Mouse (Mus musculus): ENCODE data around the gene Aplnr.

Gene Aplnr

GRCm38 (mm10) chr2:85136089-85136488 is at the start of gene Aplnr:
Gene Aplnr, plus strand, starts transcription at chr2:85136225.
- no peak for DNase-seq

DNA sequence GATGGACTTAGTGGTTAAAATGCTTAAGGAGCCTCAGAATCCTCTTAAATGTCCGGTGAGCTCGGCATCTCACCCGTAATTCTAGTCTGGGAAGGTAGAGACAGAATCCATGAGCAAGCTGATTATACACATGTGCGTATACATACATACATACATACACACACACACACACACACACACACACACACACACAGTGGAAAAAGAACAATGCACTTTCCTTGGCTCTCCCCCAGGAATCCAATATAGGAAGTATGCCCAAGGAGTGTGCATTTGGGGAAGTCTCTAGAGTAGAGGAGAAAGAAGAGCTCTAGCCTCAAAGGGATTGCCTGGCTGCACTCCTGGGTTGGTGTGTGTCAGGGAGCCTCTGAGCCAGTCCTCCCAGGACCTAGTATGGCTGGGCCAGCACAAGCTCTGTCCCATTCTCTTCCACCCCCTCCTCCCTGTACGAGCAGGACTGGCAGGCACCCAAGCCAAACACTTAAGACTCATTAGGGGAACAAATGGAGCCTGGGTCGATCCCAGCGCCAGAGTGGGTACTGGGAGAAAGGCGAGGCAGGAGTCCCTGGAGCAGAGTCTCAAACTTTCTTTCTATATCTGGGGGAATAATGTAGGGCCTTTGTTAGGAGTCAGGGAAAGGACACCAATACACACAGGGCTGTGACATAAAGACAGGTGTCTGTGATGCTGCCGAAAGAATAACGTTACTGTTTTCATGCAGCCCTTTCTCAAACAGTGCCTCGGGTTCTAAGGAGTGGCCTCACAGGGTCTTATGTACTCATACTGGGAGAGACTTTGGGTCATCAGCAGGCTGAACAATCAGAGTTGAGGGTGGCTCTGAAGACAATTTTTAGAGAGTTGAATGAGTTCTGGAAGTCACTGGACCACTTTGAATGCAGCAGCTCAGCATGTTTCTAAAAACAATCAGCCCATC is 47.0 kb upstream of the Aplnr start:
- no peak for DNase-seq

GRCm38 (mm10) chr2:85091325-85091724 is 44.7 kb upstream of the Aplnr start:
- DNase-seq, result no peak

DNA sequence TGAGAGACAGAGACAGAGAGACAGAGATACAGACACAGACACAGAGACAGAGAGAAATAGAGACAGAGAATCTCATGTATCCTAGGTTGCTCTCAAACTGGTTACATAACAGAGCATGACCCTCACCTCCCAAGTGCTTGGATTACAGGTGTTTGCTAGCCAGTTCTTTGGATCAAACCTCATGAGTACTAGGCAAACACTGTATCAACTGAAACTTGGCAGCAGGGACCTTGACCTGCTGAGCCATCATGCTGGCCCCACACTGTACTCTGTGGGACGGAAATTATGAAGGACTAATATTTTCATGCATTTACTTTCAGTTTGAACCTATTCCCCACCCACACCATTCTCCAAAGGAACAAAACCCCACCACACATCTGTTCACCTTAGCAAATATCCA is 42.6 kb upstream of the Aplnr start:
- DNase-seq, result no peak

DNA sequence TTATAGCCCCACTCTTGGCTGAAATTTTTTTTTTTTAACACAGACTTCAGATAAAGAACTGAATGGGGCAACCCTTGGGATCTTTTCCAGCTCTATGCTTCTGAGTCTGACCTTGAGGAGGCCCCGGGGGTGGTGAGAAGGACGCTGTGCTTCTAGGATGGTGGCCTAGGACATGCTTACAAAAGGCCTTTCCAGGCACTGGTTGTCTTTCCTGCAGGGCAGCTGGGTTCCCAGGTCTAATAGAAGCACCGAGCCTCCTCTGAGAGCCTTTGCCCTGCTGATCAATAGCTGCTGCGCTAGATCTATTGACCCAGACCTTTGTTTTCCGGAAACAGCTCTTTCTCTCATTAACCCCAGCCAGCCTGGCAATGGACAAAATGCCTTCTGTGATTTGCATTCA is 40.1 kb upstream of the Aplnr start:
- DNase-seq, result no peak

GRCm38 (mm10) chr2:85098014-85098413 is 38.0 kb upstream of the Aplnr start:
- no peak for DNase-seq

DNA sequence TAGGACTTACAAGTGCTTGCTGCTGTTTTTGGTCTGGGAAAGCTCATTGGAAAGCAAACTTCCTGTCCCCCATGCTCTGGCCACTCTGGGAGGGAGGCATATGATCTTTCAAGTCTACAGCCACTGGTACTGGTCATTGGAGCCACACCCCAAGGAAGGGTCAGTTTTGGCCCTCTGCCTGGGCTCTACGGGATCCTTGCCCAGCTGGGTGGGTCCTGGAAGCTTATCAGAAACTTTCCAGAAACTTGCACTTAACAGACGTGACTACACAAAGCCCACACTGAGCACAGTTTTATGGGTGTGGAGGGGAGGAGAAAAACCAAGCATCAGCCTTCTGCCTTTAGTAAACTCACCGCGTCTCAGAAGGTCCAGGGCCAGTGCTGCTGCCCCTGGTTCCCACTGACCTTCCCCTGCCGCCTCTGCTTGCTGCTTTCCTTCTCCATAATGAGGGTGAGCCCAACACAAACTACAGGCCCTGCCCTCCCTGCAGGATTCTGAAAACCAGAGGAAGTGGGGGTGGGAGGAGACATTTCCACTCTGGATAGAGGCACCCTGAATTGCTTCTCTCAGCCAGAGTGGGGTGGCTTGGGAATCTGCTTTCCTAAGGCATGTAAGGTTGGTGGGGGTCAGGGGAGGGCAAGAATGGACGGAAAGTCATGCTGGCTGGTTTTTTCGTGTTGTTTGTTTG is 37.1 kb upstream of the Aplnr start:
- DNase-seq, result no peak

DNA sequence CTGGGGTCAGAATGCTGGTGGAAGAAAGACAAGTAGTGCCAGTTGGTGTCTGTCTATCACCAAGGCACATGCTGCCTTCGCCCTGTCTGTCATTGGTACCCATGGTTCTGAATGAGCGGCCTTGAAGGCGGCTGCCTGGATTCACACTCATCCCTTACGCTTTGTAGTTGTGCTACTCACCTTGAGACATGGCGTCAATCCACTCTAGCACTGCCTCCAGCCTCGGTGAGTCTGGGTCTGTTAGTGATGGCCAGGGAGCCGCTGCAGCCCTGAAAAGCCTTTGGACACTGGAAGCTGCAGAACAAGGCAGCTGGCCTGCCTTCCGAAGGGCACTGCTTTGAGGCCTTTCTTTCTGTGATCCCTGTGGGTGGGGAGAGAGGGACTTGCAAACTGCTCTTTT is 32.8 kb upstream of the Aplnr start:
- no peak for DNase-seq

DNA sequence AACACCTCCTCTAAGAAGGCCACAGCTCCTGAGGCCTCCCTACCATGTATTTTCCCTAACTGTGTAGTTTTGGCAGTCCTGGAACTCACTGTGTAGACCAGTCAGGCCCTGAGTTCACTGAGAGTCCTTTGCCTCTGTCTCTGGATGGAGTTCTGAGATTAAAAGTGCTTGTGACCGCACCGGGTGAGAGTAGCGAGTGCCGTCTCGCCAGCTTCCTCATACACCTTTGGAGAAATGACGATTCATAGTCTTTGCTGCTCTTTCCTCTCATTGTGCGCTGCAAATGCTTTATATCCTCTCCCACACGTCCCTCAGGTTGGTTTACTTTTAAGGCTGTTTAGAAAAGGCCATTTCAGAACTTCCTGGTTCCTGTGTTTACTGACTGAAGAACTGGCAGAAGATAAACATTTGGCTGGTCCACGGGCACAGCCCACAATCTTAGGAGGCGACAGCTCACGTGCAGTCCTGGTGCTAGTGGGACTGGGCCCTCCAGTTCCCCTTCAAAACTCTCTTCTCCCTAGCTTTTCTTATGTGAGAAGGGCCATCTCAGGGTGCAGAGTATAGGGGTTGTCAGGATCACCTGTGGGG is 30.5 kb upstream of the Aplnr start:
- DNase-seq, result no peak

- no peak for DNase-seq
These were observed 29.8 kb upstream of the Aplnr start for GRCm38 (mm10) chr2:85106068-85106790.

- no peak for DNase-seq
These were observed 29.1 kb upstream of the Aplnr start for GRCm38 (mm10) chr2:85106941-85107340.

DNA sequence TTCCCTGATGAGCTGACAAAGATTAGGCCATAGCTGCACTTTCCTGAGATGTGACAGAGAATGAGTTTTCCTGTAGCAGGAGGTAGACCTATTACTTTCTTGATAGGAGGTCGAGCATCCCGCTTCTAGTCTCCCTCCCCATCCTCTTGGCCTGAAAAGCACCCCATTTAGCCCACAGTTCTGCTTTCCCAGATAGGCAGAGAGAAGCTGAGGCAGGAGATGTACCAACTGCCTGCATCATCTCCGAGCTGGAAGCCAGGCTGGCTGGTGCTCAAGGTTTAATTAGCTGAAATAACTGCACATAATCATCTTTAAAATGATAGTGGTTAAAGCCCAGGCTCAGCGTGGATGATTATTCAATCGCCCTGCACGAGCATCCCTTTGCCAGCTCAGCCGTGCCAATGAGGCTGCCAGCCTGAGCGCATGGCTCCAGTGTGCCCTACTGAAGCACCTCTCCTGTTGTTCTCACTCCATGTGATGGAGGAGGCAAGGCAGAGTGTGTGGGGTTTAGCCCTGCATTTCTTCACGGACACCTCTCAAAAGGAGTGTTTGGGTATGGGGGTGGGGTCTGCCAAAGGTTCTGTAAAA is 25.6 kb upstream of the Aplnr start:
- no peak for DNase-seq

DNA sequence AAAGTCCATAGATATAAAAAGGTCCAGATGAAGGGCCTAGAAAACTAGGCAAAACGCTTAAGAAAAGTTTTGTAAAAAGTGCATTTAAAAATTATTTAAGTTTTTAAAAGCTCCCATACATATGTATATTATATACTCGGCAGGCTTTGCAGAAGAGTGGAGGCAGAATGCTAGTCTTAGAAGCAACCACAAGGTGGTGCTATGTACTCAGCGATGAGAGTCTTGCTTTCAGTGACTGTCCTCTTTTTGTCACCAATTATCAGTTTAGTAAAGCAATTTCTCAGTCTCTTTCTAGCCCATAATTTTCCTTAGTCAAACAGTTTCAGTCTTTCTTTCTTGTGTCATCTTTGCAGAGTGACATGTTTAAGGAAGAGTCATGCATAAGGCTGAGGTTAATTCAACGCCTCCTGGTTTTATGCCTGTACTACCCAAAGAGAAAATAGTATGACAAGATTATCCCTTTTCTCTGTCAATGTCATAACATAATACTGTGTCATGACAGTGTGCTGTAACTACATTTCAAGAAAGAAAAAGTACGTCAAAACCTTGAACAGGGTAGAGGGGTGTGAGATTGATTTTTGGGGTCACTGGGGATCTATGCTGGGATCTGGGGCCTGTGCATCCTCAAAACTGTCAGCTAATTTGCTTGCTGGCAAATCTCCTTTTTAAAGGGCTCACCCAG is 12.7 kb upstream of the Aplnr start:
- peak; percentile 23 for DNase-seq

DNA sequence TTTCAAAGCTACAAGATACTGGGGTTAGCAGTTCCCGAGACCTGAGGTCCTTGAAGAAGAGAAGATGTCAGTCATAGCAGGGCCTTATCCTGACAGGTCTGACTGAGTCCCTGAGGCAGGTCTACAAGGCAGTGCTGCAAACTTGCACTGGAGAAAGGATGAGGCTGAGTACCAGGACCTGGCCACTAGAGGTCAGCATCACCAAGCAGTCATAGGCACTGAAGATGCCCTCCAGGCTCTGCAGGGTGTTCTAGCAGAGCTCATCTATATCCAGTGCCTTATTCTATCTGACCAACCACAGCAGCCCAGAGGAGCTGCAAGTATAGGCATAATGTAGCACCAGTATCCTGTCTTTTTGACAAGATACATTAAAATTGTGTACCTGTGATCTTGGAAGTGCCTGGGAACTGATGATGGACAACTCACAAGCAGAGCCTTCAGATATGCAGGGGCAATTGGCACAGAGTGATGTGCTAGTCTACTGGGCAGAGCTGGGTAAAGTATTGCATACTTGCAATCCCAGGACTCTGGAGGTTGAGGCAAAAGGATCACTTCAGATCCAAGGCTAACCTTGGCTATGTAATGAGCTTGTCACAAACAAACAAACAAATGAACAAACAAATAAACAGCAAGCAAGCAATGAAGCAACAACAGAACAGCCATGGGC is 12.0 kb upstream of the Aplnr start:
- peak; percentile 42 for DNase-seq

DNA sequence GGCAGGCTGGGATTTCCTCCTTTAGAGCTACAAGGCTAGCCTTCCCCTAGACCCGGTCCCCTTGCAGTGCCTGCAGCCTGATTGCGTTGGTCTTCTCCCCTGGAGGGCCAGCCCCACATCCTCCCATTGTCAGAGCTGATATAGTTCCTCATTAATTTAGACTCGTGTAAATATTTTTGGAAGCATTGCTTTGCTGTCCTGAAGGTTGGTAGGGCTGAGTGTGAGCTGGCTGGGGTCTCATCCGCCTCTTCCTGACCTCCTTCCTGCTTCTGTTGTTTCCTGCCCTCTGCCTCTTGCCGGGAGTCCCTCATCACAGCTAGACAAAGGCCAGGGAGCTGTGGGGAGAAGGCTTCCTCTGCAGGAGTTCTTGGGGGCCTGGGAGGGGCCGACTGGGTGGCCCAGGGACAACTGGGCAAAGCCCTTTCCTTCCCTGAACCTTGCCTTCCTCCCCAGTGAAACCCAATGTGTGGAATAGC is 6.5 kb upstream of the Aplnr start:
- no peak for DNase-seq

- DNase-seq, result no peak
These were observed 4.8 kb upstream of the Aplnr start for GRCm38 (mm10) chr2:85131226-85131625.

DNA sequence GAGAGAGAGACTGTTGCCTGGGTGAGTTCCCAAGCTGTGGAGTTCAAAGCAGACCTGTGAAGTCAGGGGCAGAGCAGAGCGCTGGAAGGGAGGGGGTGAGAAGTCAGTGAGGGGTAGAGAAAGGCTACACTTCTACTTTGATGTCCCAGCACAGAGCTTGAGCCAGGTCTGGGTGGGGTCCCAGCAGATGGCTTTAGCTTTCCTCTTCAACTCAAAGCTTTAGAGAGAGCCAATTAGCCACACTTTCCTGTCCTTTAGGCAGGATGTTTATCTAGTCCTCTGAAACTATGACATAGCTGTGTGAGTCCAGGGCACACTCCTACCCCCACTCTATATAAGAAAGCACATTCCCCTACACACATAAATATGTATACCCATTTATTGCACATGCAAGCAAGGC is 4.3 kb upstream of the Aplnr start:
- DNase-seq, result no peak

- no peak for DNase-seq
These were observed 3.8 kb upstream of the Aplnr start for GRCm38 (mm10) chr2:85132204-85132603.

GRCm38 (mm10) chr2:85135099-85135498 is 926 bp upstream of the Aplnr start:
- DNase-seq, result no peak

DNA sequence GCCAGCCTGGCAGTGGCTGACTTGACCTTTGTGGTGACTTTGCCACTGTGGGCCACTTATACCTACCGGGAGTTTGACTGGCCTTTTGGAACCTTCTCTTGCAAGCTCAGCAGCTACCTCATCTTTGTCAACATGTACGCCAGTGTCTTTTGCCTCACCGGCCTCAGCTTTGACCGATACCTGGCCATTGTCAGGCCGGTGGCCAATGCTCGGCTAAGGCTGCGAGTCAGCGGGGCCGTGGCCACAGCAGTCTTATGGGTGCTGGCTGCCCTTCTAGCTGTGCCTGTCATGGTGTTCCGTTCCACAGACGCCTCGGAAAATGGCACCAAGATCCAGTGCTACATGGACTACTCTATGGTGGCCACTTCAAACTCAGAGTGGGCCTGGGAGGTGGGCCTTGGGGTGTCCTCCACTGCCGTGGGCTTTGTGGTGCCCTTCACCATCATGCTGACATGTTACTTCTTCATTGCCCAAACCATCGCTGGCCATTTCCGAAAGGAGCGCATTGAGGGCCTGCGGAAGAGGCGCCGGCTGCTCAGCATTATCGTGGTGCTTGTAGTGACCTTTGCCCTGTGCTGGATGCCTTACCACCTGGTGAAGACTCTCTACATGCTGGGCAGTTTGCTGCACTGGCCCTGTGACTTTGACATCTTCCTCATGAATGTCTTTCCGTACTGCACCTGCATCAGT is 951 bp downstream of the Aplnr start:
- no peak for DNase-seq

DNA sequence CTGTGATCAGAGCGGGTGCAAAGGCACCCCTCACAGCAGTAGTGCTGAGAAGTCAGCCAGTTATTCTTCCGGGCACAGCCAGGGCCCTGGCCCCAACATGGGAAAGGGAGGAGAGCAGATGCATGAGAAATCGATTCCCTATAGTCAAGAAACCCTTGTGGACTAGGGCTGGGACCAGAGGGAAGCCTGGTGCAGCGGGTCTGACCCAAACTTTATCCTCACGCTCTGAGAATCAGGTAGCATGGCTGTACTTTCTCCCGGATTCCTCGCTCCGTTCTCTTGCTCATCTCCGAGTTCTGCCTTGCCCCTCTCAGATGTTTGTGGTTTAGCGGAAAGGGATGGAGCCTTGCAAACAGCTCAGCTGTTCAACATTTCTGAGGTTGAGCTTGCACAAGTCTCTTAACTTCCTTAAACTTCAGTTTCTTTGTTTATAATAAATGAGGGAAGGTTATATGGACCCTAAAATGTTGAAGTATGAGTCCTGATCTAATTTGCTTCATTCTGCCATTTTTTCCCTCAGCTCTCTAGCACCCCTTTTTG is 1.6 kb downstream of the Aplnr start:
- DNase-seq, result no peak
